Mouse (Mus musculus): ENCODE measurements around the gene Dapk1.
A peak's percentile ranks its signal among the peaks of the same experiment; 100 is the strongest.

The Dapk1 gene

GRCm38 (mm10) chr13:60696741-60697140 lies 95.0 kb downstream of the Dapk1 start:
- DNase-seq: peak; percentile 73 to 82

- no peak for DNase-seq
Observed at GRCm38 (mm10) chr13:60698021-60698420, 96.3 kb downstream of the Dapk1 start.

- DNase-seq: no peak
Observed at GRCm38 (mm10) chr13:60701671-60702171, 100.0 kb downstream of the Dapk1 start.

- peak; percentile 61 to 70 for DNase-seq
Observed at GRCm38 (mm10) chr13:60707541-60708468, 106.1 kb downstream of the Dapk1 start.

- no peak for DNase-seq
Observed at GRCm38 (mm10) chr13:60709136-60709535, 107.4 kb downstream of the Dapk1 start.

GRCm38 (mm10) chr13:60710963-60711362 lies 109.2 kb downstream of the Dapk1 start:
- no peak for DNase-seq

- no peak for DNase-seq
Observed at GRCm38 (mm10) chr13:60713537-60713936, 111.8 kb downstream of the Dapk1 start.

- no peak for DNase-seq
Observed at GRCm38 (mm10) chr13:60716107-60716506, 114.4 kb downstream of the Dapk1 start.

GRCm38 (mm10) chr13:60717421-60717820 lies 115.7 kb downstream of the Dapk1 start:
- DNase-seq: peak; percentile 69 to 73

- no peak for DNase-seq
Observed at GRCm38 (mm10) chr13:60719581-60719980, 117.8 kb downstream of the Dapk1 start.

GRCm38 (mm10) chr13:60722763-60723162 lies 121.0 kb downstream of the Dapk1 start:
- no peak for DNase-seq

- DNase-seq: no peak
Observed at GRCm38 (mm10) chr13:60728276-60729054, 126.7 kb downstream of the Dapk1 start.

- no peak for DNase-seq
Observed at GRCm38 (mm10) chr13:60729055-60729402, 127.3 kb downstream of the Dapk1 start.

GRCm38 (mm10) chr13:60730587-60730986 lies 128.8 kb downstream of the Dapk1 start:
- DNase-seq: no peak

- DNase-seq: no peak
Observed at GRCm38 (mm10) chr13:60731001-60731400, 129.3 kb downstream of the Dapk1 start.

GRCm38 (mm10) chr13:60735306-60735705 lies 133.6 kb downstream of the Dapk1 start:
- peak; percentile 77 to 86 for DNase-seq

GRCm38 (mm10) chr13:60736421-60737105 lies 134.8 kb downstream of the Dapk1 start:
- DNase-seq: no peak

GRCm38 (mm10) chr13:60737632-60738324 lies 136.0 kb downstream of the Dapk1 start:
- peak in 1 of 2 experiments; percentile 50 for DNase-seq

GRCm38 (mm10) chr13:60738429-60738828 lies 136.7 kb downstream of the Dapk1 start:
- DNase-seq: peak; percentile 88 to 92

GRCm38 (mm10) chr13:60740248-60740647 lies 138.5 kb downstream of the Dapk1 start:
- DNase-seq: no peak

GRCm38 (mm10) chr13:60742611-60743010 lies 140.9 kb downstream of the Dapk1 start:
- no peak for DNase-seq

- DNase-seq: no peak
Observed at GRCm38 (mm10) chr13:60743381-60744077, 141.8 kb downstream of the Dapk1 start.
